Mouse (Mus musculus) erythroid progenitor cell, adult 5-6 weeks (primary cell): Measurements from ENCODE around the gene Aff4. TPM values are rescaled to one million over a fixed set of nuclear protein-coding genes. Genes with fewer than 3 reads are reported as not detected.
"Not testable (repeated sequence)": the region's sequence is repeated elsewhere in the genome, so short reads cannot be mapped to it uniquely, and the experiment has no call there.

Source experiments
- ATAC-seq: replicated peaks from 2 replicates; pipeline ENCODE4 v1.8.0; 2016; ENCODE audit warnings: moderate number of reproducible peaks, mild to moderate bottlenecking, moderate TSS enrichment, inconsistent platforms; ENCODE audit not compliant: poor library complexity, low FRiP score, severe bottlenecking
- total RNA-seq, 2 experiments: library from RNA; stranded (forward) in 1 of 2; stranded (reverse) in 1 of 2; fragments of 150-400 nt in 1 of 2; fragments of 186-747, 209-891 nt in 1 of 2; gene quantifications; 2 replicates each; pipeline versions ENCODE4 v1.2.3 to v1.2.4; 2015 to 2017; ENCODE audit warnings: low replicate concordance in 2 of 2

Aff4 gene
- total RNA-seq, 2 experiments from 2014 or later = 20.7 to 23.9 TPM

GRCm38 (mm10) chr11:53425251-53425650 lies 74.6 kb downstream of the Aff4 start:
- ATAC-seq = no peak

- no peak for ATAC-seq
These were observed 75.2 kb downstream of the Aff4 start for GRCm38 (mm10) chr11:53425711-53426255.

- ATAC-seq = not testable (repeated sequence)
These were observed 76.3 kb downstream of the Aff4 start for GRCm38 (mm10) chr11:53426914-53427313.

GRCm38 (mm10) chr11:53427993-53428715 lies 77.5 kb downstream of the Aff4 start:
- no peak for ATAC-seq

- no peak for ATAC-seq
These were observed 78.1 kb downstream of the Aff4 start for GRCm38 (mm10) chr11:53428716-53429057.

- no peak for ATAC-seq
These were observed 78.5 kb downstream of the Aff4 start for GRCm38 (mm10) chr11:53429182-53429581.

GRCm38 (mm10) chr11:53430300-53430669 lies 79.7 kb downstream of the Aff4 start:
- ATAC-seq = peak; percentile 48

- ATAC-seq = peak; percentile 90
These were observed 80.2 kb downstream of the Aff4 start, which contains the start of the genes Uqcrq and Gdf9 for GRCm38 (mm10) chr11:53430670-53431346. TSS of gene Uqcrq (minus strand) at chr11:53430831. TSS of gene Gdf9 (plus strand) at chr11:53431023.

GRCm38 (mm10) chr11:53431347-53432056 lies 80.9 kb downstream of the Aff4 start:
- ATAC-seq = peak; percentile 8; the same call in 1 of the 2 replicates

GRCm38 (mm10) chr11:53433057-53433456 lies 82.4 kb downstream of the Aff4 start:
- ATAC-seq = no peak

GRCm38 (mm10) chr11:53435504-53435903 lies 84.9 kb downstream of the Aff4 start:
- no peak for ATAC-seq

- ATAC-seq = no peak
These were observed 85.7 kb downstream of the Aff4 start for GRCm38 (mm10) chr11:53436338-53436737.

GRCm38 (mm10) chr11:53441921-53442320 lies 91.3 kb downstream of the Aff4 start:
- ATAC-seq = no peak

GRCm38 (mm10) chr11:53443861-53444260 lies 93.2 kb downstream of the Aff4 start:
- no peak for ATAC-seq

GRCm38 (mm10) chr11:53445562-53445961 lies 94.9 kb downstream of the Aff4 start:
- no peak for ATAC-seq

GRCm38 (mm10) chr11:53446183-53446582 lies 95.5 kb downstream of the Aff4 start:
- no peak for ATAC-seq

- no peak for ATAC-seq
These were observed 97.4 kb downstream of the Aff4 start for GRCm38 (mm10) chr11:53447996-53448395.

- no peak for ATAC-seq
These were observed 97.9 kb downstream of the Aff4 start for GRCm38 (mm10) chr11:53448529-53448928.

- no peak for ATAC-seq
These were observed 99.6 kb downstream of the Aff4 start for GRCm38 (mm10) chr11:53450070-53450705.

GRCm38 (mm10) chr11:53451361-53451760 lies 100.7 kb downstream of the Aff4 start:
- no peak for ATAC-seq
